Mouse (Mus musculus) embryonic facial prominence, embryonic 12.5 days (tissue): ENCODE measurements around the gene Zfp692. TPM values are rescaled to one million over a fixed set of nuclear protein-coding genes. Genes with fewer than 3 reads are reported as not detected.

Experiments used
- ATAC-seq: fragments of 200-750 bp; cut with Nextera tagmentation; 2 replicates; pipeline ENCODE4 v1.8.0; 2017; ENCODE audit not compliant: insufficient number of reproducible peaks, insufficient read depth, low FRiP score, low TSS enrichment
- H3K27ac ChIP-seq: fragments of 300-500 bp; sonication (generic); 2 replicates; pipeline ENCODE4 v1.5.1; 2016; ENCODE audit warnings: mild to moderate bottlenecking
- H3K27me3 ChIP-seq: fragments of 300-500 bp; sonication (generic); 2 replicates; pipeline ENCODE4 v1.6.1; 2016; ENCODE audit warnings: mild to moderate bottlenecking, moderate library complexity
- H3K36me3 ChIP-seq: fragments of 300-500 bp; sonication (generic); 2 replicates; pipeline ENCODE4 v1.6.1; 2016; ENCODE audit warnings: mild to moderate bottlenecking
- H3K4me1 ChIP-seq: fragments of 300-500 bp; sonication (generic); 2 replicates; pipeline ENCODE4 v1.6.1; 2016
- H3K4me2 ChIP-seq: fragments of 300-500 bp; sonication (generic); replicated peaks from 2 replicates; pipeline ENCODE4 v1.6.1; 2016; ENCODE audit warnings: mild to moderate bottlenecking, moderate library complexity
- H3K4me3 ChIP-seq: fragments of 300-500 bp; sonication (generic); 2 replicates; pipeline ENCODE4 v1.5.1; 2016; ENCODE audit warnings: mild to moderate bottlenecking
- H3K9ac ChIP-seq: fragments of 300-500 bp; sonication (generic); 2 replicates; pipeline ENCODE4 v1.6.1; 2016; ENCODE audit warnings: mild to moderate bottlenecking, moderate library complexity
- H3K9me3 ChIP-seq: fragments of 300-500 bp; sonication (generic); 2 replicates; pipeline ENCODE4 v1.6.1; 2016; ENCODE audit warnings: mild to moderate bottlenecking, moderate library complexity
- WGBS: fragments of 180-500 bp; shearing (Covaris S2); methylation state at CpG from one replicate; pipeline ENCODE4 v1.1.7; 2016; 5-methylcytosine and 5-hydroxymethylcytosine counted together
- polyA plus RNA-seq: library from polyadenylated mRNA; unstranded; fragments of >200 nt; fragmentation: Nextera tagmentation; extraction: Ambion mirVana; gene quantifications from 2 replicates; pipeline ENCODE4 v1.2.1, GENCODE M21; 2016

Zfp692 gene
- polyA plus RNA-seq, 1 experiment from 2014 or later, result 27.4 TPM

- H3K4me2 ChIP-seq, result no peak overlapping the region
- H3K27me3 ChIP-seq, result no peaks in the 10 kb centered on the region
- H3K4me3 ChIP-seq, result no peak overlapping the region
- WGBS, result 90% methylated on average over 6 of the region's 6 CpGs
- H3K4me1 ChIP-seq, result no peaks in the 10 kb centered on the region
- no peak overlapping the region for H3K9ac ChIP-seq
- H3K27ac ChIP-seq, result no peak overlapping the region
- no peaks in the 10 kb centered on the region for H3K9me3 ChIP-seq
- H3K36me3 ChIP-seq, result peaks cover 45% of the 10 kb centered on the region
- no peak for ATAC-seq
Observed at GRCm38 (mm10) chr11:58314069-58314468, 7.2 kb downstream of the Zfp692 start.

- Histone ChIP-seq H3K4me3 (no peak overlapping the region), H3K4me1 (no peaks in the 10 kb centered on the region), H3K9ac (no peak overlapping the region), H3K4me2 (no peak overlapping the region), H3K27me3 (no peaks in the 10 kb centered on the region), H3K36me3 (peaks cover 51% of the 10 kb centered on the region), H3K9me3 (no peaks in the 10 kb centered on the region), H3K27ac (no peak overlapping the region)
- ATAC-seq, result no peak
- WGBS, result 91% methylated on average over 5 of the region's 5 CpGs
Observed at GRCm38 (mm10) chr11:58315536-58316168, 8.8 kb downstream of the Zfp692 start.

GRCm38 (mm10) chr11:58316344-58316743, 9.5 kb downstream of the Zfp692 start:
- no peak overlapping the region for H3K9ac ChIP-seq

GRCm38 (mm10) chr11:58316768-58317390, 10.0 kb downstream of the Zfp692 start:
- H3K4me2 ChIP-seq, result no peak overlapping the region
- H3K36me3 ChIP-seq, result peaks cover 42% of the 10 kb centered on the region

More at GRCm38 (mm10) chr11:58316344-58316743, 9.5 kb downstream of the Zfp692 start:
- Histone ChIP-seq H3K4me3 (no peak overlapping the region), H3K4me2 (no peak overlapping the region), H3K36me3 (peaks cover 45% of the 10 kb centered on the region), H3K4me1 (no peaks in the 10 kb centered on the region), H3K27me3 (no peaks in the 10 kb centered on the region), H3K27ac (no peak overlapping the region), H3K9me3 (no peaks in the 10 kb centered on the region)
- no peak for ATAC-seq
- 82% methylated on average over 17 of the region's 17 CpGs for WGBS

GRCm38 (mm10) chr11:58322824-58323569, 16.1 kb downstream of the Zfp692 start:
- WGBS, result under 1% methylated on average over 63 of the region's 63 CpGs
- peak; percentile 98 for ATAC-seq
- no peaks in the 10 kb centered on the region for H3K27me3 ChIP-seq
- peak overlapping the region; percentile 84 for H3K4me2 ChIP-seq
- H3K9ac ChIP-seq, result peak overlapping the region; percentile 86
- no peaks in the 10 kb centered on the region for H3K9me3 ChIP-seq
- peaks cover 17% of the 10 kb centered on the region for H3K4me1 ChIP-seq
- peak overlapping the region; percentile 95 for H3K27ac ChIP-seq
- H3K36me3 ChIP-seq, result peaks cover 25% of the 10 kb centered on the region
- H3K4me3 ChIP-seq, result peak overlapping the region; percentile 82

More at GRCm38 (mm10) chr11:58316768-58317390, 10.0 kb downstream of the Zfp692 start:
- Histone ChIP-seq H3K27me3 (no peaks in the 10 kb centered on the region), H3K4me3 (no peak overlapping the region), H3K27ac (no peak overlapping the region), H3K9me3 (no peaks in the 10 kb centered on the region), H3K9ac (no peak overlapping the region), H3K4me1 (peaks cover 5% of the 10 kb centered on the region)
- WGBS, result 67% methylated on average over 28 of the region's 28 CpGs
- ATAC-seq, result no peak

- WGBS, result 16% methylated on average over 24 of the region's 24 CpGs
- peaks cover 24% of the 10 kb centered on the region for H3K36me3 ChIP-seq
- H3K4me1 ChIP-seq, result peaks cover 17% of the 10 kb centered on the region
- no peaks in the 10 kb centered on the region for H3K27me3 ChIP-seq
- peak overlapping the region; percentile 82 for H3K4me3 ChIP-seq
- ATAC-seq, result peak; percentile 6; the same call in 1 of the 2 replicates
- peak overlapping the region; percentile 95 for H3K27ac ChIP-seq
- peak overlapping the region; percentile 86 for H3K9ac ChIP-seq
- H3K9me3 ChIP-seq, result no peaks in the 10 kb centered on the region
- H3K4me2 ChIP-seq, result peak overlapping the region; percentile 84
Observed at GRCm38 (mm10) chr11:58323570-58324340, 16.9 kb downstream of the Zfp692 start.

- peaks cover 18% of the 10 kb centered on the region for H3K36me3 ChIP-seq
- 78% methylated on average over 3 of the region's 3 CpGs for WGBS
- no peak overlapping the region for H3K4me2 ChIP-seq
- no peak for ATAC-seq
- no peak overlapping the region for H3K27ac ChIP-seq
- H3K9me3 ChIP-seq, result no peaks in the 10 kb centered on the region
- no peak overlapping the region for H3K9ac ChIP-seq
- H3K27me3 ChIP-seq, result no peaks in the 10 kb centered on the region
- peaks cover 25% of the 10 kb centered on the region for H3K4me1 ChIP-seq
- H3K4me3 ChIP-seq, result no peak overlapping the region
Observed at GRCm38 (mm10) chr11:58324614-58325229, 17.9 kb downstream of the Zfp692 start.

GRCm38 (mm10) chr11:58326781-58327180, 19.9 kb downstream of the Zfp692 start:
- Histone ChIP-seq H3K36me3 (peaks cover 14% of the 10 kb centered on the region), H3K9ac (no peak overlapping the region), H3K4me1 (peaks cover 29% of the 10 kb centered on the region), H3K27ac (no peak overlapping the region), H3K4me3 (no peak overlapping the region), H3K27me3 (no peaks in the 10 kb centered on the region), H3K4me2 (no peak overlapping the region), H3K9me3 (no peaks in the 10 kb centered on the region)
- ATAC-seq, result no peak
- WGBS, result 95% methylated on average over 3 of the region's 3 CpGs

- WGBS, result under 1% methylated on average over 21 of the region's 21 CpGs
- no peak; the same call in 1 of the 2 replicates for ATAC-seq
- H3K4me3 ChIP-seq, result peak overlapping the region; percentile 79
- H3K27ac ChIP-seq, result peak overlapping the region; percentile 63
- peaks cover 22% of the 10 kb centered on the region for H3K36me3 ChIP-seq
- H3K9me3 ChIP-seq, result no peaks in the 10 kb centered on the region
- no peaks in the 10 kb centered on the region for H3K27me3 ChIP-seq
- H3K9ac ChIP-seq, result peak overlapping the region; percentile 83
- H3K4me2 ChIP-seq, result peak overlapping the region; percentile 95
- peaks cover 25% of the 10 kb centered on the region for H3K4me1 ChIP-seq
Observed at GRCm38 (mm10) chr11:58329906-58330275, 23.0 kb downstream of the Zfp692 start.

- Histone ChIP-seq H3K9me3 (no peaks in the 10 kb centered on the region), H3K4me3 (peak within 1 kb of the TSS; percentile 79), H3K4me2 (peak within 1 kb of the TSS; percentile 95), H3K27me3 (no peaks in the 10 kb centered on the region), H3K36me3 (peaks cover 23% of the 10 kb centered on the region), H3K4me1 (peaks cover 25% of the 10 kb centered on the region), H3K9ac (peak within 1 kb of the TSS; percentile 83), H3K27ac (peak within 1 kb of the TSS; percentile 63)
- peak; percentile 87 for ATAC-seq
- under 1% methylated on average over 52 of the region's 52 CpGs for WGBS
Observed at GRCm38 (mm10) chr11:58330276-58331148, 23.6 kb downstream of the Zfp692 start, which contains the start of the genes Zfp672 and Sh3bp5l. Zfp672 (minus strand) TSS chr11:58330339. Sh3bp5l (plus strand) TSS chr11:58330724.
